7 mouse cellular contexts compared by ENCODE assay signal in genomic region chr7:130669370-130669881, GRCm38 (mm10).
DNase-seq lines count a peak whose midpoint lies in the region; ATAC-seq and TF ChIP-seq lines count a peak whose summit lies in the region.

No protein-coding gene starts in this region.

- no peaks in the 10 kb centered on the region for H3K27me3 ChIP-seq in heart, embryonic 15.5 days
- H3K27me3 ChIP-seq in kidney, postnatal 0 days (ENCODE audit: insufficient read depth, low read length): no peaks in the 10 kb centered on the region
- no peaks in the 10 kb centered on the region for H3K27me3 ChIP-seq in midbrain, embryonic 10.5 days (ENCODE audit: low read depth, poor library complexity, severe bottlenecking)

- peak overlapping the region; percentile 97 for H3K27ac ChIP-seq in heart, embryonic 15.5 days
- peak overlapping the region; percentile 76 for H3K27ac ChIP-seq in kidney, postnatal 0 days
- peak overlapping the region; percentile 74 for H3K27ac ChIP-seq in midbrain, embryonic 10.5 days (replicated peaks)

- no peak overlapping the region for H3K9ac ChIP-seq in heart, embryonic 15.5 days
- no peak overlapping the region for H3K9ac ChIP-seq in kidney, postnatal 0 days (ENCODE audit: low read depth, low read length)

- no peak overlapping the region for H3K4me3 ChIP-seq in heart, embryonic 15.5 days
- H3K4me3 ChIP-seq in kidney, postnatal 0 days (replicated peaks; ENCODE audit: low read depth, low read length): no peak overlapping the region
- no peak overlapping the region for H3K4me3 ChIP-seq in midbrain, embryonic 10.5 days

- peaks cover 73% of the 10 kb centered on the region for H3K4me1 ChIP-seq in heart, embryonic 15.5 days (replicated peaks)
- peaks cover 14% of the 10 kb centered on the region for H3K4me1 ChIP-seq in kidney, postnatal 0 days (replicated peaks; ENCODE audit: insufficient read depth, low read length)
- peaks cover 51% of the 10 kb centered on the region for H3K4me1 ChIP-seq in midbrain, embryonic 10.5 days

- DNase-seq in NIH3T3 (ENCODE audit: low read depth): peak; percentile 44
- peak; percentile 46 for DNase-seq in embryo, embryonic 10.5 days (ENCODE audit: low spot score)
- DNase-seq in kidney, postnatal 0 days (ENCODE audit: low spot score): no peak
- no peak for DNase-seq in midbrain, embryonic 10.5 days (ENCODE audit: low spot score)
- no peak for DNase-seq in gastrocnemius, adult 18-20 months (ENCODE audit: low spot score)

- 12% methylated on average over 8 of the region's 8 CpGs for WGBS in heart, embryonic 15.5 days
- WGBS in kidney, postnatal 0 days: 55% methylated on average over 8 of the region's 8 CpGs
- 88% methylated on average over 8 of the region's 8 CpGs for WGBS in midbrain, embryonic 10.5 days

- TF ChIP-seq CTCF in kidney, postnatal 0 days (IDR thresholded peaks at IDR 0.05; ENCODE audit: low read depth): no peak

- no peaks in the 10 kb centered on the region for H3K9me3 ChIP-seq in heart, embryonic 15.5 days (replicated peaks)
- H3K9me3 ChIP-seq in kidney, postnatal 0 days (replicated peaks; ENCODE audit: low read length): no peaks in the 10 kb centered on the region
- peaks cover 5% of the 10 kb centered on the region; the same call in 1 of the 2 replicates for H3K9me3 ChIP-seq in midbrain, embryonic 10.5 days (replicated peaks)

- peaks cover 15% of the 10 kb centered on the region for H3K36me3 ChIP-seq in heart, embryonic 15.5 days
- 0 out of 2 replicates have a peak, but pooled peaks cover 3% of the 10 kb centered on the region for H3K36me3 ChIP-seq in kidney, postnatal 0 days (ENCODE audit: insufficient read depth, low read length)
- H3K36me3 ChIP-seq in midbrain, embryonic 10.5 days: peaks cover 16% of the 10 kb centered on the region

- peak; percentile 68 for ATAC-seq in heart, embryonic 15.5 days (replicated peaks; ENCODE audit: insufficient number of reproducible peaks, insufficient read depth, low FRiP score, low read depth)
- no peak for ATAC-seq in kidney, postnatal 0 days (replicated peaks; ENCODE audit: low FRiP score, low read depth)
- ATAC-seq in inflammation-experienced regulatory T-cells, adult 6 months: no peak

- H3K4me2 ChIP-seq in heart, embryonic 15.5 days: peak overlapping the region; percentile 33
- no peak overlapping the region for H3K4me2 ChIP-seq in kidney, postnatal 0 days (ENCODE audit: low read length)

Comparison
In these comparisons a context has a peak if more than half of its experiments do, and no peak if none do; other contexts are left out.
1. DNase-seq: peak in NIH3T3 (single experiment) and embryo, embryonic 10.5 days (single experiment); none in kidney, postnatal 0 days (single experiment), midbrain, embryonic 10.5 days (single experiment) and gastrocnemius, adult 18-20 months (single experiment).
2. Peak in every context shown above with its lines, with median percentiles within 50 percentile points of each other: H3K27ac ChIP-seq.